Mouse (Mus musculus) G1E (cell line): ENCODE measurements at regions not wholly inside any gene's neighbourhood (a gene's known extent, or its start where the extent isn't known, plus 50 kb on each side); places are given as distances from the start of the nearest gene placed in this dataset.

Experiments used
- ATAC-seq: 2 replicates; pipeline ENCODE4 v1.8.0; 2016; ENCODE audit warnings: mild to moderate bottlenecking; ENCODE audit not compliant: insufficient number of reproducible peaks, poor library complexity, low FRiP score, severe bottlenecking; ENCODE audit errors: extremely low read depth
- DNase-seq: peaks from one replicate; pipeline ENCODE4 v3.0.0; 2012; ENCODE audit warnings: low spot score
- H3K27me3 ChIP-seq: 2 replicates; pipeline ENCODE4 v1.6.1; 2012; ENCODE audit warnings: mild to moderate bottlenecking, low read length, inconsistent platforms; ENCODE audit not compliant: insufficient read depth
- H3K36me3 ChIP-seq: replicated peaks from 2 replicates; pipeline ENCODE3; 2012; ENCODE audit warnings: mild to moderate bottlenecking, inconsistent platforms
- H3K4me1 ChIP-seq: 2 replicates; pipeline ENCODE4 v1.6.1; 2012; ENCODE audit warnings: low read depth, low read length, inconsistent platforms, mixed read lengths; ENCODE audit not compliant: insufficient read depth
- H3K4me3 ChIP-seq: 2 replicates; pipeline ENCODE4 v1.5.1; 2012; ENCODE audit warnings: low read depth, mild to moderate bottlenecking, inconsistent platforms, low read length, moderate library complexity, mixed read lengths
- H3K9me3 ChIP-seq: replicated peaks from 2 replicates; pipeline ENCODE4 v1.6.1; 2012; ENCODE audit warnings: inconsistent platforms
- CTCF ChIP-seq: IDR thresholded peaks from 2 replicates; pipeline ENCODE4 v1.5.1; 2012; ENCODE audit warnings: low read depth, low read length, inconsistent platforms, mixed read lengths
- GATA1 ChIP-seq: IDR thresholded peaks from 2 replicates; pipeline ENCODE4 v1.6.1; 2012; ENCODE audit warnings: borderline replicate concordance, low read length, inconsistent platforms, mixed read lengths
- GATA2 ChIP-seq: IDR thresholded peaks from 2 replicates; pipeline ENCODE4 v1.6.1; 2012; ENCODE audit warnings: low read depth, low read length, inconsistent platforms, borderline replicate concordance
- POLR2AphosphoS5 ChIP-seq: IDR thresholded peaks from 2 replicates; pipeline ENCODE4 v1.6.1; 2012; ENCODE audit warnings: low read depth, low read length, inconsistent platforms; ENCODE audit not compliant: insufficient replicate concordance
- TAL1 ChIP-seq: conservative IDR thresholded peaks from 2 replicates; pipeline ENCODE4 v1.6.1; 2012; ENCODE audit warnings: low read depth, low read length, inconsistent platforms, mixed read lengths

DNA sequence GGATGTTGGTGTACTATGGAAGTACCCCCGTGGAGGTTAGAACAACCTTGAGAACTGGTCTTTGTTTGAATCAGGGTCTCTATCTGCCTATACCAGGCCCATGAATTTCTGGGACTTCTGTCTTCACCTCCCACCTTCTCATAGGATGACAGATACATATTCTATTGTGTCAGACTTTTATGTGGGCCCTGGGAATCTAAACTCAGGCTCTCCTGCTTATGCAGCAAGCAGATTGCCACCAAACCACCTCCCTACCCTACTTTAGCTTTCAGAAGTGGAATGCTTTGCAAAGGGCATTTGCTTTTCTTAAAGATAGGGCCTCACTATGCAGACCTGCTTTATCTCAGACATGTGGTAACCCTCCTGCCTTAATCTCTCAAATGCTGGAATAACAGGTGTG lies 322.7 kb upstream of the Cxcr4 start:
- no peaks in the 10 kb centered on the region for H3K4me1 ChIP-seq
- TF ChIP-seq POLR2AphosphoS5 = no peak
- no peak for TF ChIP-seq GATA2
- no peak for TF ChIP-seq CTCF
- no peak for TF ChIP-seq GATA1
- no peak for TF ChIP-seq TAL1
- ATAC-seq (no peak), DNase-seq (no peak)
- no peaks in the 10 kb centered on the region for H3K36me3 ChIP-seq
- no peaks in the 10 kb centered on the region for H3K27me3 ChIP-seq
- peaks cover 3% of the 10 kb centered on the region for H3K9me3 ChIP-seq
- H3K4me3 ChIP-seq = no peak overlapping the region

DNA sequence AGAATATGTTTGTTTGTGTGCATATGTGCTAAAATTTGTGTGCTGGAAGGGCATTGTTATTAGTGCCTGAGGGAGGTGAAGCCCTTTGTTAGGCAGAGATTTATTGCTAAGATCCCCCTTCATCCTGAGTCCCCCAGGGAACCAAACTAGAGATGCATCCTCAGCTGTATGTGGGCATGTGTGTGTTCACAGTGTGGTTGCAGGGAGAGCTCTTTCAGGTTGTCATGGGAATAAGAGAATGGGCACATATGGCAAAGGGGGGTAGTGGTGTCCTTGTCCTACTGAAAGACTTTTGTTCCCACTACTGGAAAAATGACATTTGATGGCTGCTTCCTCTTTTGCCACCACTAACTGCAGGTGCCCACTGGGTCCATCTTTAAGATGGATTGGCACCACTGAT lies 320.4 kb upstream of the Cxcr4 start:
- no peak for DNase-seq

DNA sequence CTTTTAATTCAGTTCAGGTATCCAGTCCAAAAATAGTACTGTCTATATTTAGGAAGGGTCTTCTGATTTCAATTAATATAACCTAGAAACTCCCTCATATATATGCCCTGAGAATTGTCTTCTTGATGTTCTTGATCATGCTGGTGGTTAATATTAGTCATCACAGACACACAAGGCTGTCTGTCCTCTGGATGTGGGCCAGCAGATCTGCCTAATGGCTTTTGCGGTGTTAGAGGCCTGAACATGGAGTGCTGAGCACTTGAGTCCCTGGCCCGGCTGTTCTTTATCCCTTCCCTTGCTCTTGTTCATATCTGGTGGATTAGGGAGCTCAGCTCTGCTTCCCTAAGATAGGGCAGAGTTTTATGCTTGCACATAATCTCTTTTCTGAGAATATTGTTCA lies 315.5 kb upstream of the Cxcr4 start:
- H3K9me3 ChIP-seq = peaks cover 9% of the 10 kb centered on the region

More for the DNA sequence above, 320.4 kb upstream of the Cxcr4 start:
- peaks cover 3% of the 10 kb centered on the region for H3K9me3 ChIP-seq
- H3K4me1 ChIP-seq = no peaks in the 10 kb centered on the region
- no peak overlapping the region for H3K4me3 ChIP-seq
- TF ChIP-seq POLR2AphosphoS5 = no peak
- no peak for TF ChIP-seq TAL1
- no peak for TF ChIP-seq GATA1
- no peaks in the 10 kb centered on the region for H3K27me3 ChIP-seq
- ATAC-seq = no peak
- H3K36me3 ChIP-seq = no peaks in the 10 kb centered on the region

GRCm38 (mm10) chr1:128898025-128898424 lies 305.9 kb upstream of the Cxcr4 start:
- TF ChIP-seq POLR2AphosphoS5 = no peak
- TF ChIP-seq CTCF = no peak
- no peak for TF ChIP-seq TAL1
- no peak for TF ChIP-seq GATA1
- TF ChIP-seq GATA2 = no peak
- ATAC-seq (no peak), DNase-seq (no peak)
- Histone ChIP-seq H3K9me3 (peaks cover 16% of the 10 kb centered on the region), H3K27me3 (no peaks in the 10 kb centered on the region; the same call in 1 of the 2 replicates), H3K36me3 (no peaks in the 10 kb centered on the region), H3K4me1 (no peaks in the 10 kb centered on the region), H3K4me3 (no peak overlapping the region)

More for the DNA sequence above, 315.5 kb upstream of the Cxcr4 start:
- Histone ChIP-seq H3K4me1 (no peaks in the 10 kb centered on the region), H3K4me3 (no peak overlapping the region), H3K27me3 (no peaks in the 10 kb centered on the region), H3K36me3 (no peaks in the 10 kb centered on the region)
- no peak for DNase-seq
- TF ChIP-seq CTCF (no peak), TAL1 (no peak), GATA1 (no peak), GATA2 (no peak), POLR2AphosphoS5 (no peak)
- ATAC-seq = no peak

DNA sequence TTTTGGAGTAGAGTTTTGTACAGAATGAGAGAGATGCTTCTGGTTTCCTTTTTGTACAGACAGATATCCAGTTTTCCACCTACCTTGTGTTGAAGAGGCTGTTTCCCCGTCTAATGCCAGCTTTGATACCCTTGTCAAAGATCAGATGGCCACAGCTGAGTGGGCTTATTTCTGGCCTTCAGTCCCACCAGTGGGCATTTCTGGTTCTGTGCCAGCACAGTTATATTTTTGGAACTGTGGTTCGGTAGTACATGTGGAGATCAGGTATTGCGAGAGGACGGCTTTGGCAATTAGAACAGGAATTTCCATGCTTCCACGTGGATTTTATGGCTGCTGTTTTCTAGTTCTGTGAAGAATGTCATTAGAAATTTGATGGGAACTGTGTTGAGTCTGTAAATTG lies 302.5 kb upstream of the Cxcr4 start:
- ATAC-seq (no peak), DNase-seq (no peak)
- Histone ChIP-seq H3K27me3 (no peaks in the 10 kb centered on the region; the same call in 1 of the 2 replicates), H3K36me3 (no peaks in the 10 kb centered on the region), H3K4me3 (no peak overlapping the region), H3K9me3 (peaks cover 12% of the 10 kb centered on the region), H3K4me1 (no peaks in the 10 kb centered on the region)
- TF ChIP-seq GATA1 (no peak), GATA2 (no peak), TAL1 (no peak), CTCF (no peak), POLR2AphosphoS5 (no peak)

DNA sequence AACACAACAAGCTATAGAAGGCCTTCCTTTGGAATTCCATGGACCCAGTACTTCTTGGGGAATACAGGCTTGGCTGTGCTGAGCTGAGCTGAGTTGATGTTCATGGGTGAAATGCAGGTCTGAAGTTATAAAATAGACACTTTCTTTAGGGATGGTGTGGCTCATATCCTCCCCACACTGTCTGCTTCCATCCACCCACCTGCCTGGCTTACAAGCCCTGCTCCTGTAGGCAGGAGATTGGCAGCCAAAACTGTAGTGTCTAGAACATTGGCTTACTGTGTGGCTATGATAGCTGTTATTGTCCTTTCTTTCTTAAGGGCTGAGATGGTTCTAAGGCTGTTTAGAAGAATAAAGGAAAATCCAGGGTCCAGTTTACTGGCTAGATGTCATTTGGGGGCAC lies 286.2 kb upstream of the Cxcr4 start:
- DNase-seq = no peak
- TF ChIP-seq GATA1 (no peak), CTCF (no peak), POLR2AphosphoS5 (no peak), GATA2 (no peak), TAL1 (no peak)
- no peak for ATAC-seq
- no peak overlapping the region for H3K4me3 ChIP-seq
- H3K27me3 ChIP-seq = no peaks in the 10 kb centered on the region
- no peaks in the 10 kb centered on the region for H3K4me1 ChIP-seq
- no peaks in the 10 kb centered on the region for H3K9me3 ChIP-seq
- no peaks in the 10 kb centered on the region for H3K36me3 ChIP-seq

DNA sequence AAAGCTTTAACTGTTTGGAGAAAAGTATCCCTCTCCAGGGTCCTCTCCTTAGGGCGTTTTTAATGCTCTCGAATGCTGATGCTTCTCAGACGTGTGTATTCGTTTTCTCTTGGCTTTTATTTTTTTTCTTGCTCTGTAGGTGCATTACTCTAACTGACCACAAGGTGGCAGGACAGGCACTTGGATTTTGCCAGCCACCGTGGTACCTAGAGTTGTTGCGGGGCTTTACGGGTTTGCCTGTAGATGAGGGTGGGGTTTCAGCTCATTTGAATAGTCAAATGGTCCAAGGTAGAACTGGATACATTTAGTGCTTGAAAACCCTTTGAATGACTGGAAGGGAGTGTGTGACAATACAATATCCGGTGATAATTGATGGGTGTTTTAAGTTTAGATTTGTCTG lies 283.2 kb upstream of the Cxcr4 start:
- H3K4me3 ChIP-seq = no peak overlapping the region
- H3K9me3 ChIP-seq = peaks cover 4% of the 10 kb centered on the region
- H3K27me3 ChIP-seq = no peaks in the 10 kb centered on the region
- H3K4me1 ChIP-seq = no peaks in the 10 kb centered on the region
- ATAC-seq = no peak
- no peaks in the 10 kb centered on the region for H3K36me3 ChIP-seq
- TF ChIP-seq GATA2 = no peak
- TF ChIP-seq CTCF = peak; percentile 60
- no peak for TF ChIP-seq GATA1
- TF ChIP-seq POLR2AphosphoS5 = no peak
- TF ChIP-seq TAL1 = no peak
- DNase-seq = peak; percentile 6
